Comparison of ENCODE assay signal across 22 mouse cellular contexts in genomic region chr10:111523894-111524293, GRCm38 (mm10).
"Had no signal": no experiment of that assay in that cellular context is flagged by ENCODE, and none has a peak within 500 bp of the region (broad histone marks: within the 10 kb centered on the region; RNA-seq: fewer than 3 reads in every experiment).

No protein-coding gene starts in this region.

- H3K4me1 ChIP-seq: liver, embryonic 12.5 days had no signal

- H3K4me3 ChIP-seq: layer of hippocampus, adult 2 months; limb, embryonic 10.5 days; limb, embryonic 13.5 days; liver, embryonic 12.5 days; liver, embryonic 15.5 days; lung, embryonic 15.5 days; megakaryocyte, embryonic 14.5 days; midbrain, embryonic 10.5 days; myocyte; stomach, embryonic 15.5 days had no signal

- H3K27me3 ChIP-seq: limb, embryonic 13.5 days; liver, embryonic 12.5 days; lung, embryonic 15.5 days; megakaryocyte, embryonic 14.5 days; stomach, embryonic 15.5 days had no signal

- ATAC-seq: intestine, postnatal 0 days; liver, embryonic 12.5 days had no signal

- H3K9ac ChIP-seq: limb, embryonic 13.5 days; liver, embryonic 12.5 days; liver, embryonic 15.5 days; lung, embryonic 15.5 days; stomach, embryonic 15.5 days had no signal

- H3K9me3 ChIP-seq: limb, embryonic 10.5 days; limb, embryonic 13.5 days; liver, embryonic 12.5 days; liver, embryonic 15.5 days; lung, embryonic 15.5 days; megakaryocyte, embryonic 14.5 days; midbrain, embryonic 10.5 days; stomach, embryonic 15.5 days had no signal

- H3K36me3 ChIP-seq: limb, embryonic 10.5 days; limb, embryonic 13.5 days; liver, embryonic 12.5 days; liver, embryonic 15.5 days; lung, embryonic 15.5 days; midbrain, embryonic 10.5 days; stomach, embryonic 15.5 days had no signal

- H3K4me2 ChIP-seq: limb, embryonic 13.5 days; liver, embryonic 12.5 days; liver, embryonic 15.5 days; lung, embryonic 15.5 days; stomach, embryonic 15.5 days had no signal

- H3K27ac ChIP-seq: kidney, postnatal 0 days; layer of hippocampus, adult 2 months; limb, embryonic 13.5 days; liver, embryonic 12.5 days; liver, embryonic 15.5 days; lung, embryonic 15.5 days; midbrain, embryonic 10.5 days; stomach, embryonic 15.5 days had no signal

- DNase-seq: kidney, adult 2 months; kidney, postnatal 25 days; layer of hippocampus, adult 9-11 months; liver; lung, adult 18-20 months; lung, postnatal 10 days; lung, postnatal 36 days; right cerebral cortex, postnatal 25 days; spleen, adult 18-20 months; thymus, postnatal 25 days had no signal
